Mouse (Mus musculus) lung, postnatal 0 days (tissue): Measurements from ENCODE around the gene March1.

Experiments
- CTCF ChIP-seq: IDR thresholded peaks from 2 replicates; pipeline ENCODE4 v1.5.1; 2016; ENCODE audit warnings: antibody characterized with exemption, mild to moderate bottlenecking
- EP300 ChIP-seq: IDR thresholded peaks from 2 replicates; pipeline ENCODE4 v1.6.1; 2016; ENCODE audit warnings: antibody characterized with exemption, mild to moderate bottlenecking, control low read depth

GRCm38 (mm10) chr8:66323045-66323807 is 705.5 kb downstream of the March1 start:
- TF ChIP-seq EP300: no peak
- TF ChIP-seq CTCF: peak; percentile 53
